Mouse (Mus musculus) sigmoid colon, adult 10 weeks (tissue): Measurements from ENCODE around the gene Vmn1r131. TPM values are rescaled to one million over a fixed set of nuclear protein-coding genes. Genes with fewer than 3 reads are reported as not detected.

Experiments used
- polyA plus RNA-seq: library from polyadenylated mRNA; stranded (reverse); fragments of 350-450 nt; fragmentation: Illumina TruSeq; extraction: RNeasy Lipid Tissue Mini Kit (QIAGEN cat#74804); gene quantifications from one replicate; pipeline ENCODE4 v1.2.3, GENCODE M21; 2014; ENCODE audit warnings: low read depth, low replicate concordance

Vmn1r131 gene
- polyA plus RNA-seq, result not detected

GRCm38 (mm10) chr7:21545990-21546389 is at the start of gene Vmn1r131:
Gene Vmn1r131 (minus strand): TSS chr7:21546090.

GRCm38 (mm10) chr7:21511480-21511879 is 34.4 kb downstream of the Vmn1r131 start, which contains the start of gene Vmn1r130:
Gene Vmn1r130 (plus strand): TSS chr7:21511780.

Other genes with a start within 250 kb of the Vmn1r131 start
- gene Vmn1r126, start 244.6 kb downstream of the Vmn1r131 start, polyA plus RNA-seq, result not detected
- not detected for gene Vmn1r127, start 226.2 kb downstream of the Vmn1r131 start, polyA plus RNA-seq
- not detected for gene Vmn1r128, start 196.7 kb downstream of the Vmn1r131 start, polyA plus RNA-seq
- gene Vmn1r129, start 184.8 kb downstream of the Vmn1r131 start, polyA plus RNA-seq, result not detected
- gene Gm6882, start 113.3 kb downstream of the Vmn1r131 start, polyA plus RNA-seq, result not detected
- not detected for gene Vmn1r130, start 34.3 kb downstream of the Vmn1r131 start, polyA plus RNA-seq
- not detected for gene Vmn1r132, start 68.0 kb upstream of the Vmn1r131 start, polyA plus RNA-seq
- gene Gm4175, start 215.4 kb upstream of the Vmn1r131 start, polyA plus RNA-seq, result not detected